Mouse (Mus musculus) 416B (cell line): Measurements from ENCODE around the gene Gm20388.

ENCODE experiments used
- DNase-seq: peaks from one replicate; pipeline ENCODE4 v3.0.0; 2011; ENCODE audit warnings: low read depth

Gene Gm20388

DNA sequence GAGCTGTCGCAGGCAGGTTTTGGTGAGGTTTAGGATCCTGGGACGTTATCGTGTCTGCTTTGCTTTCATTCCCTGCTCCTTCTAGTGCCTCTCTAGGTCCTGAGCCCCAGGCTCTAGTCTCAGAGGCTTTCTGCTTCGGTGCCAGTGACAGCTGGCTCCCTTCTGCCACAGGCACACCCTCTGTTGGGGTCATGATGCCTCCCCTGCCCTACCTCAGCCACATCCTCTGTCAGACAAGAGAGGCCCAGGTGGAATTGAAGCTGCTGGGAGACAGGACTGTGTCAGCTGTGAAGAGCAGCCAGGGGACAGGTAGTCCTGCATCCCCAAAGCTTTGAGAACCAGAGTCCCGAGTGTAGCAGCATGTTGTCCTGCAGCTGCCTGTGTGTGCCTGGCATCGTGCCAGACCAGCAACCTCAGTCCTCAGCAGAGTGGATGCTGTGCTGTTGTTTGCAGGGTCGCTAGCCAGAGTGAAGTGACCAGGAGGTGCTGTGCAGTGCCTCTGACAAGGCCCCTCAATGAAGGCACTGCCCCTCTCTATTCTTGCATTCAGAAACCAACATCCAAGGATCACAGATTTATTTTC, 2896.4 kb downstream of the Gm20388 start:
- no peak for DNase-seq

DNA sequence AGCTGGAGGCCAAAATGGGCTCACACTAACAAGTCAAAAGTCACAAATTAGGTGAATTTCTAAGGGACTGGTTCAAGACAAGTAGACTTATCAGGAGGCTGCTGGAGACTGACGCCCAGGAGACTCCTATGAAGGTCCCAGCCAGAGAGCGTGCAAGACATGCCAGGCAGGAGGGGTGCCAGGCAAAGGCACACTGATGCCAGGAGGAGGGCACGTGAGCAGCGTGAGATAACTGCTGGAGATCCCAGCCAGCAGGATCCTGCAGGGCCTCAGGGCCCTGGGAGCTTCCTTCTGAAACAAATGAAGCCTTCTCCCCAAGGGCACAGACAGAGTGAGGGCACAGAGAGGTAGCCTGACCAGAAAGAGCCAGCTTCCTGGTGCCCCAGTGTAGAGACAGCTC, 2897.3 kb downstream of the Gm20388 start:
- DNase-seq: no peak

DNA sequence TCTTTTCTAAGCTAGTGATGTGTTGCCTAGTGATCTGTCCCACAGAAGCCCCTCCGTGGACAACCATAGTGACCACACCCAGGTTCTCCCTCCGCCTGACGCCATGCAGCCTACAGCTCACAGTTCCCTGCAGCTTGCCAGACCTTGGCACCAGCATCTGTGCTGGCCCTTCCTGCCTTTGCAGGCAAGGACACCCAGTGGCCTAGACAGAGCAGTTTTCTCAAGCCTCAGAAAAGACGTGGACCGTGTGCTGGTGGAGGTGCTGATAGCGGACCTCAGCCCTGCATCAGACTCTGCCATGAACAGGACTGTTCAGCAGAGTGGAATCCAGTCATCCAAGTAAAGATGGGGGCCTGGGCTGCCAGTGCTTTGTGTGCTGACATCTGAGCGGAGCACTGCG, 2899.7 kb downstream of the Gm20388 start:
- no peak for DNase-seq

DNA sequence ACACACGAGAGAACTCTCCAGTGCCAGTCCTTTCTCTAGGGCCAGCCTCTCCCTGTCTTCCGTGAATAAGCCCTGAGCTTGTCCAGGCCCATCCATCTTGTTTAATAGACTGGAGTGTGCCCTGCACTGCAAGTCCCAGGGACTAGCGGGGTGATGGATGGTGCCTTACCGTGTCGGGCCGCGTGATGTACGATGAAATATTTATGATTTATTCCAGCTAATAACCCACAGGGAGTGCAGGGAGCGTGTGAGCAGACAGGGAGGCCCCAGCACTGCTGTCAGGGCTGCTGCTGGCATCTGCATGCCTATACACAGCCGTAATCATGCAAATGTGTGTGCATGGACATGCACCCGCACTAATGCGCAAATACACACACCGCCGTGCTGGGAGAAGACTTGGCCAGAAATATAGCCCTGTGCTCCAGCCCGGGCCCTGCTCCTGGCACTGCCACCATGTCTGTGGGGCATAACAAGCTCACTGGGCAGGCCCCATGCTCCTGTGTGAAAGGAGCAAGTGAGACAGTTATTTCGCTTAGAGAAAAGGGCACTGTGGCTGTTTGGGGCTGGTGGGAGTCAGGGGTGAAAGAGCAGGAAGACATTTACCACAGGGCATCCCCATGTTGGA, 2901.3 kb downstream of the Gm20388 start:
- no peak for DNase-seq

DNA sequence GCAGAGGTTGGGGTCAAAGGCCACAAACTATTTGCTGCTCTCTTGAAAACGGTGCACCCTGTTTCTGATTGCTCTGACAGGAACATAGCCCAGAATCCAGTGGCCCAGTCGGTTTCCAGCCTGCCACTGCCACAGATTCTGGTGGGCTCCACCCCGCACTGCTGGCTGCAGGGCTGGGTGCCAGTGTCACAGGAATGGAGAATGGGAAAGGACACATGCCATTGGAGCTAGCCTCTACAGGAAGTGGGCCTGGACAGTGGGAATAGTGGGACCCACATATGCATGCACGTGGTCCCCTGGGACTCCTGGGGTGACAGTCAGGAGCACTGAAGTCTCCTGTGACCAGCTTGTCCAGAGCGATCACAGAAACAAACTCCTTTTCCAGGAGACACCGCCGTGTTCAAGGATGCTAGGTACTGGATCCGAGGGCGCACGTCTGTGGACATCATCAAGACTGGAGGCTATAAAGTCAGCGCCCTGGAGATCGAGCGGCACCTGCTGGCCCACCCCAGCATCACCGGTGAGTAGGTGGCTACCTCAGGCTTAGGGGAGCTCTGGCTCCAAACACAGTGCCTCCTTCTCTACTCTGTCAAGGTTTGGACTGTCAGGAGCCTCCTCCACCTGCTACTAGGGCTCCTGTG, 2902.1 kb downstream of the Gm20388 start:
- no peak for DNase-seq

DNA sequence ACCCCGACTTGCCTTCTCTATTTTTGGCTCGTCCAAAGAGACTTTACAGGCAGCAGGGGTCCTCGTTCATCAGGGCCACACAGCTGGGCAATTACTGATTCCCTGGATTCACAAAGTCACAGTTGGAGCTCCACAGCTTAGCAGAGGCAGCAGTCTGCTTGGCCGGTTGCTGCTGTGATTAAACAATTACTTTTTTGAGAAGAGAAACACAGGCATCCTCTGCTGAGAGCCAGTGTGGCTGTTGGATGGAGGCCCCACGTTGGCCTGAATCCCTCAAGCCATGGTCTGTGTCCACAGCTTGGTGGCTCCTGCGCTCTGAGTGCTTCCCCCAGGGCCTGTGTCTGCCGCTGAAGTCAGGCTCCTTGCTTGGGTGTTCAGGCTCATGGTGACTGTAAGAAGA, 2904.0 kb downstream of the Gm20388 start:
- DNase-seq: no peak

DNA sequence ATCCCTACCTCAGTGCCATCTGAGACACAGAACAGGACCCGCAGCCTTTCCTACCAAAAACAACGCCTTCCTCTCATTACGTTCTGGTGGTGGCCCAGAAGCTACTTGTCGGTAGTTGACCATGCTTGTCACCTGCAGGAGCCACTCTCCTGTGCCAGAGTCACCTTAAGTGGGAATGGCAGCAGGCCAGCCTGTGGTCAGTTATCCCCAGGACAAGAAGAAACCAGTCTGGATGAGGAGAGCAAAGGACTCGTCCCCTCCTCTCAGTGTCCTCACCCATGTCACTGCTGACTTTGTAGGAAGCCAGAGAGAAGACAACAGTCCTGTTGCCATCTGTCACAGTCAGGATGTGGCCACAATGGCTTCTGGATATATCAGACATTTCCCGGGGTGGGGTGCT, 2906.3 kb downstream of the Gm20388 start:
- DNase-seq: no peak

DNA sequence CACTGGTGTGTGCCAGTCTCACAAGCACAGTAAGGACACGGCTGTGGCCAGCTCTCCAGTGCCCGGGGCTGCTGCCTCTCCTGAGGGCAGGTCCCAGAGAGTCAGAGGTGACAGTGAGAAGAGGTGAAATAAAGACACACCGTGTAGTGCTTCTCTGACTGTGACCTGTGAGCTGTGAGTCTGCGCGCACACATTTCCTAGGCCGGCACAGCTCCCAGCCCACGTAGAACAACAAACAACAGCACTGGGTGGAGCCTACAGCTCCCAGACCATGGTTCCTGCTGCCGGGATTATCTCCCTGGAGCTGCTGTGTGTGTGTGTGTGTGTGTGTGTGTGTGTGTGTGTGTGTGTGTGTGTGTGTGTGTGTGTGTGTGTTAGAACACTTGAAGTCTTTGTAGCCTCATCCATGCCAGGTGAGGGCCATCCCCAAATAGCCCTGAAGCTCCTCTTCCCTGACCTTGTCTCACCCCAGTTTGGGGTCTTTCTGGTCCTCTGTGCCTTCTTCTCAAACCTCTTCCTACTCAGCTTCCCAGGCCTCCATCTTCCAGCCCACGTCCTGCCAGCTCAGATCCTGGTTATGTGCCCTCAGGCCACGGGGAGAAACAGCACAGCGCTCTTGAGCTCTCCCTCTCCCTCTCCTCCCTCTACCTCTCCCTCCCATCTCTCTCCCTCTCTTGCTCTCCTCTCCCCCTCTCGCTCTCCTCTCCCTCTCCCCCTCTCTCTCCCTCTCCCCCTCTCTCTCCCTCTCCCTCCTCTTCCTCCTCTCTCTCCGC, 2907.3 kb downstream of the Gm20388 start:
- DNase-seq: no peak

DNA sequence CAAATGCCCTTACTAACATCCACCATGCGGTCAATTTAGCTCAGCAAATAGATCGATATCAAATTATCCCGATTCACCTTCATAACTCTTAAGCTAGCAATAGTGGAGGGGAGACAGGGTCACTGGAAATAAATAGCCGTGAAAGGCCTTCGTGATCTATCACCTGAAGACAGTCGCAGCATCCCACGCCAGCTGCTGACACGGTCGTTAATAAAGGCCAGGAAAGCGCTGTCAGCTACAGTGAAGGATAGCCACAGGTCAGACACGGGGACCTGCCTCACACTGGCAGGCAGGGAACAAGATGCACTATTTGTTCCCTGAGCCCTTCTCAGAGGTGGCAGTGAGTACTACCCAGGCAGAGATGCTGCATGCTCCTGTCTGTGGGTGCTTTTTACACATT, 2909.1 kb downstream of the Gm20388 start:
- DNase-seq: no peak

DNA sequence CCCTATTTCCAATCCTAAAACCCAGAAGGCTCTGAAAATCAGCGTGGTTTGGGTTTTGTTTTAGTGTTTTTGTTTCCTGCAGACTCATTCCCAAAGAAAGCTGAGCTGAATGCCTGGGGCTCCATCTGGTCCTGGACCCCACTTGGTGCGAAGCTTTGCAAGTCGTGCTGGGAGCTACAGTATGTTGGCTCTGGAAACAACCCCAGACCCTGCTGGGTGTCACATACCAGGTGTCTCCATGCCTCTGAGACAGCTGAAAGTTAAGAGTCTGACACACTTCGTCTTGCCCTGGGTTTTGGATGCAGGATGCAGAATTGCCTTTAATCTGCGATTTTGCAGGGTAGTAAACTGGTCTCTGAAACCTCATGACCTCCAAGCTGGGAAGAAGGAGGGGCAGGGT, 2913.9 kb downstream of the Gm20388 start:
- DNase-seq: no peak

DNA sequence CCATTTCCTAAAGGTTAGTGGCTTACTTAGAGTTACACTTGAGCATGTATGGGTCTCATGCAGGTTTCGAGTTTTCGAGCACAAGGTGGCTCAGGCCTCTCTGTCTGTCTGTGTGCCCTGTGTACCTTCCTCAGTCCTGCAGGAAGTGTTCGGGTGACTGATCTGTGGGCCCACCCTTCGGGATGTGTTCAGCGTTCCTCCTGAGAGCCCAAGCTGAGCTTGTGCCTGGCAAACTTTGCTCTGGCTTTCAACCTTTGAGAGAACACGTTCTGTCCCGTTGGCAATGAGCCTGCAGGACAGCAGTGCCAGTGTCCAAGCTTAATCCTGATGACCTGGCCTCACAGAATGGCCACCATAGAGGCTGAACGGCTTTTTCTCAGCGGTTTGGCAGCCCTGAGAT, 2914.3 kb downstream of the Gm20388 start:
- no peak for DNase-seq

DNA sequence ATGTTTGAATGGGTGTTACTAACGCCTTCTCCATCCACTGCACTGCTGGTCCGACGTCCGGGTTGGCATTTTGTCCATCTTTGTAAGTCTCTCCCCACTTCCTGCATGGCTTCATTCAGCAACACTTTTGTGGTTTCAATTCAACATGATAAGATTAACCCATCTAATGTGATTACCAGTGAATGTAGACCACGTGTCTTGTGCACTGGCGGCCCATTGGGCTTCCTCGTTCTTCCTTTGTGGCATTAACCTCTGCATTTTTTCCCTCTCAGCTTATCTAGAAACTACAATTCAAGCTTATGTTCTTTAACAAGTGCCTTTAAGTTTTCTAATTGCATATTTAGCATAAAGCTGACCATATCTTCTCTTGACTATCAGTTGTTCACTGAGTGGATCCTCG, 2914.8 kb downstream of the Gm20388 start:
- peak; percentile 96 for DNase-seq

DNA sequence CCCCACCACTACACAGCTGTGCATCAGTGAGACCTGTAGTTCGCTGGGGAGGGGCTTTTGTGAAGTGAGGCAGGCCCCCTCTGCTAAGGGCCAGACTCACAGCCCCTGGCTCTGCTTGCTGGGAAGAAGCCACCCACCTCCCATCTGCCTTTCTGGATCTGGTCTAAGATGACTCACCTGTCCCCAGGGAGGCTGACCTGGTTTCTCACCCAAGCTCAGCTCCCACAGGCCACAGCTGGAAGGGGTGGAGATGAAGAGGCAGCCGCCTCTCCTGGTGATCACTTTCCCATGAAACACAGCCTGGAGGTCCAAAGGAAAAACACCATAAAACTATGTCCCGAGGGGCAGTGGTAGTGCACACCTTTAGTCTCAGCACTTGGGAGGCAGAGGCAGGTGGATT, 2918.8 kb downstream of the Gm20388 start:
- no peak for DNase-seq

DNA sequence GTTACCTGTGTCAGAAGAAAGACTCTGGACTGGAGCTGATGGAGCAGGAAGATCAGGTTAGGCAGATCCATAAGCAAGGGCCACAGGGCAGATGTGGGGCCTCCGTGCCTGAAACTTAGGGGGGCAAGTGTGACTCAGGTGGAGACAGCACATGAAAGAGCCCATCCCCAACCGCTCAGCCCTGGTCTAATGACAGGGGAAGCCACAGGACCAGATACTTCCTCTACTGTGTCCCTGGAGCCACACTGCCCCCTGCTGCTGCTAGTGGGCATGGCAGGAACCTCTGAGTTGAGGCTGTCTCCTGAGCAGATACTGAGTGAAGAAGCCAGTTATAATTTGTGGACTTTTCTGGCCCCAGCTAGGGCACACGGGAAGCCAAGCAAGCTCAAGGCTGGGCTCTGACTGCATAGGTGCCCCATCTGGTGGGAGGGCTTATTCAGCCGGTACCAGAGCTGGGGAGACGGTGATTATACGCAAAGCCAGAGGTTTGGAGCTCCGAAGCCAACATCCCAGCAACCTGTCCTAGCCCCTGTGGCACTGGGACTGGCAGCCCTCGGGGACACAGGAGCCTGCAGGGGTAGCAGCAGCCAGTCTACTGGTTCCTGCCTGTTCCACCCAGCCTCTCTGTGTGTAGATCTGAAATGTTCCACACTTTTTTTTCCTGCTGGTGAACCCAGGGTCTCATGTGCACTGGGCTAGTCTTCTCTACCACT, 2919.9 kb downstream of the Gm20388 start:
- DNase-seq: peak; percentile 92

DNA sequence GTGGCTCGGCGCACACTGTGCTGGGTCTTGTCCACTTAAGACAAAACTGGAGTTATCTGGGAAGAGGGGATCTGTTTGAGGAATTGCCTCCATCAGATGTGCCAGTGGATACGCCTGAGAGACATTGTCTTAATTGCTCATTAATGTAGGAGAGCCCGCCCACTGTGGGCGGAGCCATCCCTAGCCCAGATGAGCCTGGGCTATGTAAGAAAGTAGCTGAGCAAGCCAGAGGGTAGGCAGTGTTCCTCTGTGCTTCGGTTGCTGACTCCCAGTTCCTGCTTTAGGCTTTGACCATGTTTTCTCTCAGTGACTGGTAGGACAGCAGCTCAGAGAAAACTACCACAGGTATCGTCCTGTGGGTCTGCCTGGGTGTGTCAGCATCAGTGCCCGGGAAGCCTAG, 2923.8 kb downstream of the Gm20388 start:
- no peak for DNase-seq

DNA sequence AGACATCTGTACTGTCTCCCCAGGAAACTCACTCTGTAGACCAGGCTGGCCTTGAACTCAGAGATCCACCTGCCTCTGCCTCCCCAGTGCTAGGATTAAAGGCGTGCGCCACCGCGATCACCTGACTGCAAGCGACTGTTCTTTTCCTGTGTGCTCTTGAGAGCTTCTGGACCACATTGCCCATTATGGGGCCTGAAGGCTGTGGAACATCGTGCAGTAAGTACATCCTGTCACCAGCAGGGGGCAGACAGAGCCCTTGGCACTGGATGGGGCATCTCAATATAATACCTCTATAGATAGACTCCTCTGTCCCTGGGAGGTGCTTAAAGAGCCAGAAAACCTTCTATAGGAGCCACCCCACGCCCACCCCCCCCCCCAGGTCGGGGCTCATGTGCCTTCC, 2924.3 kb downstream of the Gm20388 start:
- peak; percentile 92 for DNase-seq

DNA sequence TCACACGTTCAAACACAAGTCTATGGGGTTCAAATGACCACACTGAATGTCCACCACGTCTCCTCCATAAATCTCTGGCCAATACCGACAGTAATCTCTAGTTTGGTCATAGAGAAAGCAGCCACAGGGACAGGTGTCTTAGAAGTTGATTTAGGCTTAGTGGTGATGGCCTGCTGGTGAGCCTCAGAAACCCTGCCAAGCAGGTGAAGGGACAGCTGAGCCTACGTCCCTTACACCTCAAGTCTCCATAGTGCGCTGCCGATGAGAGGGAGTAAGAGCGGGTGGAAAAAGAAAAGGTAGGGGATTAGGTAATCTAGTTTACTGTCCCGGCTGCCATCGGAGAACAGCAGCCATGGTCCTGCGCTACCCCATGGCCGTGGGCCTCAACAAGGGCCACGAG, 2925.6 kb downstream of the Gm20388 start:
- DNase-seq: no peak

DNA sequence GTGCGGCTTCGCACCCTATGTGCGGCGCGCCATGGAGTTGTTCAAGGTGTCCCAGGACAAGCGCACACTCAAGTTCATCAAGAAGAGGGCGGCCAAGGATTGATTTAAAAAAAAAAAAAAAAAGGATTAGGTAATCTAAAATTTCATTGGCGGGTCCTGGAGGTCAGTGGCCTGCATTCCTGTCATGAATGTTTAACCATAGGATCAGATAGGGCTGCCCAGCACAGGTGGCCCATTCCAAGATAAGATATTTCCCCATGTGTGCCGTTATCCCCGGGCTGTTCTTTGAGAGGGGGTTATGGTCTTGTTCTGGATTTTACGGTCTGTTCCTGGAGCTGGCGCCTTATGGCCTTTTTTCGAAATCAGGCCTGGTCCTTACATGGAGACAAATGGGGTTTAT, 2926.1 kb downstream of the Gm20388 start:
- DNase-seq: no peak

DNA sequence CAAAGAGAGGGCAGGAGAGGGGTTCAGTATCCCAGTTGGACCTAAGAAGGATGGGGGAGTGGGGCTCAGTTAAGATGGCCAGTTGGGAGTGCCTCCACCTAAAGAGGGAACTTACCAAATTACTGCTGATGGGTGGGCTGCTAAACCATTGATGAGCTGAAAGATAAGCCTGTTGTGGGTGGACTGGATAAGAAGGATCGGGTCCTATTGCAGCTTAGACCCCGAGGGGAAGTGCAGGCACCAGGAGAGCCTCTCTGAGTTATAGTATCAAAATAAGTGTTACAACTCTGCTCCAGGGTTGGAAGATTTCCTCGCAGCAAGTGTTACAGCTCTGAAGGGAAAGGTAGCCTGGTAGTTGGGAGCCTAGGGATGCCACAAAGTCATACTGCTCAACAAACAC, 2933.5 kb downstream of the Gm20388 start:
- DNase-seq: no peak

DNA sequence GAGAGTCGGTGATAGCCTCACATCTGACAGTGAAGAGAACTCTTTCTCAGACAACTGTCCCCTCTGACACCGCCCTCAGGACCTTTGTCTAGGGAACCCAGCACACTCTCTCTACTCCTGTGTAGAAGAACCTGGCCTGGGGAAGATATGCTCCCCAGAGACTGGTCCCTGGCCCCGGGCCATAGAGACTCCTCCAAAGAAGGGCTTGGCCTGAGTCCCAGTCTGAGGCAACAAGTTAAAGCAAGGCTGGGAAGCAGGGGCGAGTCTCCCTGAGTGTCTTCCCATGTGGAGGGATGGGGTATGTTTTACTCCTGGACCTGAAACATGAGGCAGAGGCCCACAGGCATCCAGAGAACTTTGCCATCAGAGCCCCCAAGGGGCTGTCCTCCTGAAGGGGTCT, 2935.0 kb downstream of the Gm20388 start:
- no peak for DNase-seq

DNA sequence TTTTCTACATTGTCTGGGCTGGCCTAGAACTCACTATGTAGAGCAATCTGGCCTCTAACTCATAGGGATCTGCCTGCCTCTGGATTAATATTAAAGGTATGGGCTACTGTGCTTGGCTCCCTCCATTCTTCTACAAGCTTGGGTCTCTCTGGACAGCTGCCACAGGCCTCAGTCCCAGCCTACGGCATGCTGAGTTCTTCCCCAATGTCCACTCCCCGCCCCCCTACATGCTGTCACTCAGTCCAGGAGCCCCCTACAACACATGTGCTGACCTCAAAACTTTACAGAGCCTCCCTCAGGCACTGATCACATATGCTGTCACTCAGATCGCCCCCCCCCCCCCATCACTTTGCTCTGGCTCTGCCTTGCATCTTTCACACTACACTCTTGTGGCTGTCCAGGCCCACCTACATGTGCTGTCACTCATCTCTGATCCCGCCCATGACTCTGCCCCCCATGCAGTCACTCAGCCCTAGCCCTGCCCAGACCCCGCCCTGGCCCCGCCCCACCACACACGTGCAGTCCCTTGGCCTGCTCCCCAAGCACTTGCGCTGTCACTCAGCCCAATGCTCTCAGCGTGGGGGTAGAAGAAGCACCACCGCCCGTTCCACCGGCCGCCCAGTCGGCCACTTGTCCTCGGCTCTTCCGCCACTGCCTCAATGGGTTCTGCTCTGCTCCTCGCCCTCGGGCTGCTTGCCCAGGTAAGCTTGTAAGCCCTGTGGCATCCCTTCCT, 2937.4 kb downstream of the Gm20388 start, which contains the start of gene Cdh15:
Cdh15 (plus strand) TSS at position 138 of the 733 bp plus-strand sequence.
- peak; percentile 66 for DNase-seq
